Mouse (Mus musculus): ENCODE measurements around the gene Peli2.

- TF ChIP-seq CTCF (IDR thresholded peaks at IDR 0.05; ENCODE audit: insufficient read depth, low read depth, low read length): no peak
- no peak for TF ChIP-seq POLR2A (IDR thresholded peaks at IDR 0.05; ENCODE audit: insufficient read depth, low read depth, low read length)
These were observed 4.2 kb downstream of the Peli2 start for GRCm38 (mm10) chr14:48124816-48125215.

Data from olfactory bulb, adult 2 months (tissue).